Mouse (Mus musculus): ENCODE results near the gene AW011738. TPM values are rescaled to one million over a fixed set of nuclear protein-coding genes. Genes with fewer than 3 reads are reported as not detected.

Gene AW011738
- polyA plus RNA-seq, 1 experiment from 2014 or later, result 0.93 TPM

DNA sequence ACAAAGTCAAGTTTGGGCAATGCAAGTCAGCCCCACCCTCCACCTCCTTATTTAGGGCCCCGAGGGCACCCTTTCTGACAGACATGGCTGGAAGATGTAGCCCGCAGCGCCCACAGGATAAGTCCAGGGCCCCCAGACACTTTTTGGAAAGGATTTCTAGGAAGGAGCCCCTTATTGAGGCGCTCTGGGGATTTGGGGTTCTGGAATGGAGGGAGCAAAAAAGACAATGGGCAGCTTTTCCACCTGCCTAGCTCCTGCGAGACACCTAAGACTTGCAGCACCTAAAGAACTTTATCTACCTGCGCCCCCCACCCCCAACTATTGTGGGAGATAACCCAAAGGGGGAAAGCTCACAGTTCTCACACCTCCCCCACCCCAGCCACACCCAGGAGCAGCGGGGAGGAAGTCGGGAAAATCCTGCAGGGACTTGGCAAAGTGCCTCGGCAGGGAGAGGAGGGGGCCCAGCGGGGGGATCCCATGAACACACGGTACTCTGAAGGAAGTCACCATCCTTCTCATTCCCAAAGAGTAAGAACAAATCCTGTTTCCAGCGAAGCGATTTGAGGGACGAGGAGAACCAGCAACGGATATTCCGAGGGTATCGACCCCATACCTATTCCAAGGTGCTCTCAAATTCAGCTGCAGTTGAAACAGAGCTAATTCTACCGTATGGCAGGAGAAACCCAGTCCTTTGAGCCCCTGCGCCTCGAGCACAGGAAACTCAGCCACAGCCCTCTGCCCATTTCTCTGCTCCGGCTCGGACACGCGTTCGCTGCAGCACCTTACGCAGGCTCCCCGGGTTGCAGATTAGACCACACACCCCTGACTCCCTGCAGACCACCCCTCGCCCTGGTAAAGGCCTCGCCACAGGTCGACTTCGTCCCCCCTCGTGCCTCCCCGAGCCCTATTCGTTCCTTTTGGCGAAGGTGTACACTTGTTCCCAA, 6.9 kb upstream of the AW011738 start:
- 3% methylated on average over 35 of the region's 35 CpGs for WGBS
- TF ChIP-seq CTCF (IDR thresholded peaks at IDR 0.05; ENCODE audit: low read depth), result no peak
- ATAC-seq, result no peak

DNA sequence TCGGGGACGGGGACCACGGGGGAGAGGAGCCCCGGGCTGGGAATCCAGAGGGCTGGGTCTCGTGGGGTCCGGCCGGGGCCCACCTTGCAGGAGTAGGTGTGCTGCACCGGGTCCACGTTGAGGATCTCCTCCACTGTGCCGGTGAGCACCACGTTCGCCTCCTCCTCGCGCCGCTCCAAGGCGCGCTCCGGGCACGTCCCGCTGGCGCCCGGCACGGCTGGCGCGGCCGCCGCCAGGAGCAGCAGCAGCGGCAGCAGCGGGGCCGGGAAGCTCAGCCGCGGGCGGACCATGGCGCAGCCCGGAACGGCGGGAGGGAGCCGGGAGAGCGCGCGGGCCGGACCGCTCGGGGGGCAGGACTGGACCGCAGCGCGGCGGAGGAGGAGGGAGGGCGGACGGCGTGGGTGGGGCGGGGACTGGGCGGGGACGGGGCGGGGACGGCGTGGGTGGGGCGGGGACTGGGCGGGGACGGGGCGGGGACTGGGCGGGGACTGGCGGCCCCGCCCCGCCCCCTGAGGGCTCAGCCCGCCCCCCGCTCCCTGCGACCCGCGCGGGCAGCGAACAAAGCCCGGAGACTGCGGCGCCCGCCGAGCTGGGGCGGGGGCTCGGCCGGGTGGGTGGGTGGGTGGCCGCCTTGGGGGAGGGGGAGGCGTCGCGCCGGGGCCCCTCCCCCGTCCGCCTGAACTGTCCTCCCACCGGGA, 5.8 kb upstream of the AW011738 start, which contains the start of gene Agrn:
Agrn (minus strand) TSS at position 358 of the 698 bp plus-strand sequence.
- peak within 1 kb of the TSS; percentile 83 for H3K9ac ChIP-seq (ENCODE audit: low read depth, low read length)
- WGBS, result 1% methylated on average over 49 of the region's 88 CpGs
- ATAC-seq, result peak; percentile 78
- H3K27me3 ChIP-seq (replicated peaks; ENCODE audit: control insufficient read depth, insufficient read depth, low read length), result peaks cover 4% of the 10 kb centered on the region; the same call in 1 of the 2 replicates
- no peaks in the 10 kb centered on the region for H3K9me3 ChIP-seq (ENCODE audit: control insufficient read depth)
- H3K4me3 ChIP-seq (ENCODE audit: low read depth, low read length), result peak within 1 kb of the TSS; percentile 83
- peak within 1 kb of the TSS; percentile 97 for H3K27ac ChIP-seq (ENCODE audit: low read depth, low read length)
- TF ChIP-seq CTCF (IDR thresholded peaks at IDR 0.05; ENCODE audit: low read depth), result no peak
- no peaks in the 10 kb centered on the region for H3K36me3 ChIP-seq (ENCODE audit: control insufficient read depth, insufficient read depth)
- H3K4me1 ChIP-seq (replicated peaks; ENCODE audit: control insufficient read depth, insufficient read depth, low read length), result peaks cover 5% of the 10 kb centered on the region; the same call in 1 of the 2 replicates
- peak within 1 kb of the TSS; percentile 98 for H3K4me2 ChIP-seq (replicated peaks; ENCODE audit: low read depth)

More for the DNA sequence above, 6.9 kb upstream of the AW011738 start:
- Histone ChIP-seq H3K4me2 (replicated peaks; ENCODE audit: low read depth) (peak overlapping the region; percentile 98), H3K9me3 (ENCODE audit: control insufficient read depth) (no peaks in the 10 kb centered on the region), H3K27ac (ENCODE audit: low read depth, low read length) (peak overlapping the region; percentile 97; the same call in 1 of the 2 replicates), H3K4me1 (replicated peaks; ENCODE audit: control insufficient read depth, insufficient read depth, low read length) (peaks cover 5% of the 10 kb centered on the region; the same call in 1 of the 2 replicates), H3K4me3 (ENCODE audit: low read depth, low read length) (peak overlapping the region; percentile 83), H3K9ac (ENCODE audit: low read depth, low read length) (peak overlapping the region; percentile 74), H3K27me3 (replicated peaks; ENCODE audit: control insufficient read depth, insufficient read depth, low read length) (no peaks in the 10 kb centered on the region), H3K36me3 (ENCODE audit: control insufficient read depth, insufficient read depth) (no peaks in the 10 kb centered on the region)

DNA sequence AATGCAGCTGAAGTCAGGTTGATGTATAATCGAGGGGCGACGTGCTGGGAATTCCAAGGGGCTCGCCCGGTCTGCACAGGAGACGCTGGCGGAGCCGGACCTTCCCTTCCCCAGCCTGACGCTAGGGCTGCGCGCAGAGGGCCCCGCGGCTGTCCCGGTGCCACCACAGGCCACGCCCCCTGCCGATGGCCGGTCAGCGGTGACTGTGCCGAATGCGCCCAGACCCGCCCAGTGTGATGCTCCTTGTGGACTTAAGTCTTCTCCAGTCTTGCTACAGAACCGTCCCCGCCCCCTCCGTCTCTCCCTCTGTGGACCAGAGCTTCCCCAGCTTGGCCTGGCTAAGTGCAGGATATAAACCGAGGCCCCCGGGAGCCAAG, 5.3 kb upstream of the AW011738 start:
- Histone ChIP-seq H3K9me3 (ENCODE audit: control insufficient read depth) (no peaks in the 10 kb centered on the region), H3K36me3 (ENCODE audit: control insufficient read depth, insufficient read depth) (no peaks in the 10 kb centered on the region), H3K4me1 (replicated peaks; ENCODE audit: control insufficient read depth, insufficient read depth, low read length) (peaks cover 7% of the 10 kb centered on the region; the same call in 1 of the 2 replicates), H3K4me2 (replicated peaks; ENCODE audit: low read depth) (peak overlapping the region; percentile 98), H3K9ac (ENCODE audit: low read depth, low read length) (peak overlapping the region; percentile 83), H3K27ac (ENCODE audit: low read depth, low read length) (peak overlapping the region; percentile 97), H3K27me3 (replicated peaks; ENCODE audit: control insufficient read depth, insufficient read depth, low read length) (peaks cover 9% of the 10 kb centered on the region; the same call in 1 of the 2 replicates), H3K4me3 (ENCODE audit: low read depth, low read length) (peak overlapping the region; percentile 83)
- TF ChIP-seq CTCF (IDR thresholded peaks at IDR 0.05; ENCODE audit: low read depth), result peak; percentile 64
- 0% methylated on average over 26 of the region's 26 CpGs for WGBS
- peak; percentile 92 for ATAC-seq

DNA sequence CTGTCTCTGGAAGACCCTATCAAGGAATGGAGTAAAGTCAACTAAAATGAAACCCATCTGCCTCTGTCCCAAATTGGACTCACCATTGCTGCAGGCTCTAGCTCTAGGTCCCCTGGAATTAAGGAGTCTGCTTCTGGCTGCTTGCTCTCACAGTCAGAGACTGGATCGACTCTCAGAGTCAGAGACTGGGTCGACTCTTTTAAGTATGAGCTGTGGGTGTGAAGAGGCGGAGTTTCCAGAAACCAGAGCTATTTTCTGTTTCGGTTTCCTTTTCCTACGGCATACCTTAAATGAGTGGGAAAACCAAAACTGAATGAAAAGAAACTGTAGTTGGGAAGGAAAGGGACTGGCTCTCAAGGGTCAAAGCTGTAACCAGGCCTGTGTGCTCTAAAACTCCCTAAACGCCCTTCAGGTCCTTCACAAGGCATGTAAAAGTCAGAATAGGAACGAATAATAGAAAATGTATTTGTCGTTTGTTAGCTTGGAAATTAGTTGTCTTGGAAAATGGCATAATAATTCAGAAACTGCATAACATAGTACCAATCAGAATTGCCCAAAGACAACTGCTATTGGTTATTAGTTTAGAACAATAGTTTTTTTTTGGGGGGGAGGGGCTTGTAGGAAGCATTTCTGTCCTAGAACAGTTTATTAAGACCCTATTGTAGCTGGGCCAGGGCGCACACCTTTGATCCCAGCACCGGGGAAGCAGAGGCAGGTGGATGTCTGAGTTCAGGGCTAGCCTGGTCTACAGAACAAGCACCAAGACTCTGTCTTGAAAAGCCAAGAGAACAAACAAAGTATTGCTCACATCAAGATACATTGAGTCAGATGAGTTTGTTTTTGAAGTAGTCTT, 2.3 kb upstream of the AW011738 start, which contains the start of gene Isg15:
Isg15 (minus strand) TSS at position 196 of the 853 bp plus-strand sequence.
- no peaks in the 10 kb centered on the region for H3K9me3 ChIP-seq (ENCODE audit: control insufficient read depth)
- H3K36me3 ChIP-seq (ENCODE audit: control insufficient read depth, insufficient read depth), result no peaks in the 10 kb centered on the region
- H3K4me3 ChIP-seq (ENCODE audit: low read depth, low read length), result peak within 1 kb of the TSS; percentile 20
- peak within 1 kb of the TSS; percentile 54 for H3K4me2 ChIP-seq (replicated peaks; ENCODE audit: low read depth)
- 50% methylated on average over 10 of the region's 10 CpGs for WGBS
- H3K9ac ChIP-seq (ENCODE audit: low read depth, low read length), result 0 out of 2 replicates have a peak within 1 kb of the TSS, but pooled peaks have one; percentile 22
- H3K27ac ChIP-seq (ENCODE audit: low read depth, low read length), result peak within 1 kb of the TSS; percentile 16; the same call in 1 of the 2 replicates
- peaks cover 7% of the 10 kb centered on the region; the same call in 1 of the 2 replicates for H3K4me1 ChIP-seq (replicated peaks; ENCODE audit: control insufficient read depth, insufficient read depth, low read length)
- TF ChIP-seq CTCF (IDR thresholded peaks at IDR 0.05; ENCODE audit: low read depth), result no peak
- peaks cover 25% of the 10 kb centered on the region for H3K27me3 ChIP-seq (replicated peaks; ENCODE audit: control insufficient read depth, insufficient read depth, low read length)
- no peak for ATAC-seq

DNA sequence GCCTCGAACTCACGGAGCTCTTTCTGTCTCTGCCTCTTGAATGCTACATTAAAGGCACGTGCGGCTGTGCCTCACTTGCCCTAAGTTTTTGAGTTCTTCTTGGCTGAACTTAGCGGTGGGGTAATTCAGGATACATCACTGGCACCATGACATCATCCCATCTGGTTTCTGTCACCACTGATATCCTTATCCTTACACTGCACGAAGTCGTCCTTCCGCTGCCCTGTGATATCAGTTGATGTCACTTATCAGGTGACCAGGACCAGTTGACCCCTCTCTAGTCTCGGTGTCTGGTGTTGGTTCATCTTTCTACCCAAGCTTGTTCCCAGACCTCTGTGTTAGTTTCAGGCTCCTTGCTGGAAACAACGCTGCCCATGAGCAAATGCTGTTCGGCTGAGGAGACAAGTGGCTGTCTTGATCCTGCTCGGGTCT, 626 bp upstream of the AW011738 start:
- ATAC-seq, result no peak
- no peak overlapping the region for H3K9ac ChIP-seq (ENCODE audit: low read depth, low read length)
- H3K4me2 ChIP-seq (replicated peaks; ENCODE audit: low read depth), result peak overlapping the region; percentile 77
- H3K27ac ChIP-seq (ENCODE audit: low read depth, low read length), result 0 out of 2 replicates have a peak overlapping the region, but pooled peaks have one; percentile 17
- TF ChIP-seq CTCF (IDR thresholded peaks at IDR 0.05; ENCODE audit: low read depth), result no peak
- peak overlapping the region; percentile 49 for H3K4me3 ChIP-seq (ENCODE audit: low read depth, low read length)
- H3K36me3 ChIP-seq (ENCODE audit: control insufficient read depth, insufficient read depth), result no peaks in the 10 kb centered on the region
- H3K27me3 ChIP-seq (replicated peaks; ENCODE audit: control insufficient read depth, insufficient read depth, low read length), result peaks cover 25% of the 10 kb centered on the region
- 37% methylated on average over 12 of the region's 12 CpGs for WGBS
- 0 out of 2 replicates have a peak, but pooled peaks cover 2% of the 10 kb centered on the region for H3K4me1 ChIP-seq (replicated peaks; ENCODE audit: control insufficient read depth, insufficient read depth, low read length)
- H3K9me3 ChIP-seq (ENCODE audit: control insufficient read depth), result no peaks in the 10 kb centered on the region
